Mouse (Mus musculus) forelimb bud, embryonic 11.5 days (tissue): ENCODE data around the gene Immp1l.

ENCODE experiments used
- DNase-seq: peaks from one replicate; pipeline ENCODE4 v3.0.0-alpha.2; 2012; ENCODE audit warnings: low read depth, low spot score

The Immp1l gene

DNA sequence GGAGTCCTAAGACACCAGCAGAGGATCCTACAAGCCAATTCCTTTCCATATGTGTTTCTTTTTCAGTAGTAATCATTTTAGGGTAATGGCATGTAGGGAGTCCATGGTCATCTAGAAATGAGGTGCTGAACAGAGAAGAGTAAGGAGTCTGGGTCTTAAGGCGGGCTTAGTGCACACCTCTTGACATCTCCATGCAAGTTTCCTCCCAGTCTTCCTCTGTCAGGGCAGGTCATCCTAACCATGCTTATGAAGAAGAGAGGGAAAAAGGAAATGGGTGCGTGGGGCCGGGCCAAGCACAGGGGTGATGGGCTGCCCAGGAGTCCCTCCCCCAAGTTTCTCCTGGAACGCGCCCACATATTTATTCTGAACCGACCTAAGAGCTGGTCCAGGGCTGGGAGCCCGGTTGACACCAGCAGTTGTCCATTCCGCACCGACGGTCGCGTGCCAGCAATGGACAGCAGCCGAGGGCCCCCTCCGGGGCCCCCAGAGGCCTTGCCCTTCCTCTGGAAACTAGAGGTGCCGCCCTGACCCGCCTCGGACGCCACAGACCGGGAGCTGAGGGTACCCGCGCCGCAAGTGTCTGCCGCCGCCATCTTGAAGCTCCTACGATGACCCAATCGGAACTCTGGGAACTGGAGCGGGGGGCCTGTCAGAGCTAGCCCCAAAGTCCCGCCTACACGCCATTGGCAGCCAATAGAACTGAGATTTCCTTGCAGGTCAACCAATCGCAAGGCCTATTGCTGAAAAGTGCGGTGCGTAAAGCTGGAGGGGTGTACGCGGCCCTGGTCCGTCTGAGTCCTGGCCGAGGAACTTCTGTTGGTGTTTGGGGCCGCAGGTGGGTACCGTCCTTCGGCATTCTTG lies at the start of gene Immp1l, which contains the start of gene Elp4:
Gene Immp1l (plus strand): TSS at position 743 of the 861 bp plus-strand sequence.
Gene Elp4 (minus strand): TSS at position 669 of the 861 bp plus-strand sequence.
- DNase-seq: peak; percentile 97

DNA sequence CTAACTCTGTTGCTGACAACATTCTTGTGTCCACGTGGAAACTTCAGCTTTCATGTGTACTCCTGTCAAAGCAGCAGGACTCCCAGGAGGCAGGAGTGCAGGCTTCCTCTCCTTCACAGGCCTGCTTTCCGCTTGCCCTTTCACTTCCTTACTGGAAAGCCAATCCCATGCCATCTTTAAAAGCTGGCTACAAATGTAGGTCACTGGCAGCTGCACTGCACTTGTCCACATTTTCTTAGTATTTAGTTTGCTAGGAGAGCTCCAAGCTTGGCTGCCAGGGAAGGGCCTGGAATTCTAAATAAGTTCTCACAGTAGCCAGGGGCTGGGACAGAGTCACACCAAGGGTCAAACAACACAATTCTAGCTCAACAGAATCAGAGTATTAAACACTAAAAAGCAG lies 49.7 kb upstream of the Immp1l start:
- no peak for DNase-seq

DNA sequence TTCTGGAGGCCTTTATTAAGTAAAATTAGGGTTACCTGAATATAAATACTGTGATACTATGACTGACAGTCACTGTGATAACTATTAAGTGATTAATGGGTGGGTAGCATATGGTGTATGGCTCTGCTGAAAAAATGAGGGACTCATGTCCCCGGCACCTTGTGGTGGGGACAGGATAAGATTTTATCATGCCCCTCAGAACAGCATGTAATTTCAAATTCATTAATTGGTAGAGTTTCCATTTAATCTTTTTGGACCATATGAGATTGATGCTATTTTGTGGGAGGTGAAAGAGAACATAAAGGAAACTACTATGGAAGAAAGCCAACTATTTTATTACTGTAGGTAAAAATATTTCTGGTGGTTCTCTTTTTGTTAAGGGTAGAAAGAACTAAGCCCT lies 31.0 kb upstream of the Immp1l start:
- no peak for DNase-seq

DNA sequence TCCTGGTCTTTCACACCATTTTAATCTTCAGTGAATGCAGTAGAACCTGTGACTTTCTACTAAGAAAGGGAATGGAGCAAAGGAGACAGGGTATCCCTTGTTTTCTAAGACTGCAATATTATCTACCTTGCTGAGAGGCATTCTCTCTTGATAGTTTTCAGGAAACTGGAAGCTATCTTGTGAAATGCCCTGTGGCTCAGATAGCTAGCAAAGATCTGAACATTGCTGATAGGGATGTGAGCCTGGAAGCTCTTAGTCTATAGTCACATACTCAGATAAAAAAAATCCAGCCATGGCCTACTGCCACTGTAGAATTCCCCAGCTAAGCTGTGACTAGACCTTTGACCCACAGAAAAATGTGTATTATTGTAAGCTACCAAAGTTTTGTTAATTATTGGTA lies 13.6 kb upstream of the Immp1l start:
- DNase-seq: no peak

DNA sequence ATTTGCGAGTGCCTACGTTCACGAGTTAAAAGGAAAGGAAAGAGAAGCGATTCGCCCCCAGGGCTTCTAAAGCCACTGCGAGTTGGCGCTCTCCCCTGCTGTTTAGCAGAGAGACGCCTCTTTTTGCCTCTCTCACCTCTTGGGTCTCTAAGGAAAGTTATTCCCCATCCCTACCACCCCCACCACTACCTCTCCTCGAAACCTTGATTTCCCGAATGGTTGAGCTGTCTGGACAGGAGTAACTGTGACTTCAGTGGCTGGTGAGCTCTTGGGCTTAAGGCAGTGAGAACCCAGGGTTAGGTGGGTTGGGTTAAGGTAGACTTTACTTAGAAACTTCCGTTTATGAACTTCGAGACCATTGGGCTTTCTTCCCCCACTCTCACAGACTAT lies 314 bp downstream of the Immp1l start:
- no peak for DNase-seq

DNA sequence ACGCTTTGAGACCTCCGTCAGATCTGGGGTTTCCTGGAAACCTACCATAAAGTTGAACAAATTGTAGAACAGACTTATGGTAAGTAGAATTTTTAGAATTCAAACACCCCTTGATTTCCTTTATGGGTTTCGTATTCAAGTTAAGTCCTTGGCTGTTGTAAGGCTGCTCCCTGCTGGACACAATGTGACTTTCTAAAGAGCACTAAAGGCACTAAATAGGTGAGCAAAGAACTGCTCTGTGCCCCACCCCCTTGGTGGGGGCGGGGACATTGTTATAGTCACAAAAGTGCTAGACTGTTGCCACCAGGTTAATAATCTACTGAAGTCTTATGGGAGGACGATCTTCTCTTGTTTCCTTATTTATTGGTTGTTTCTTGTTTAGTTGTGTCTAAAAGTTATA lies 3.9 kb downstream of the Immp1l start:
- no peak for DNase-seq

DNA sequence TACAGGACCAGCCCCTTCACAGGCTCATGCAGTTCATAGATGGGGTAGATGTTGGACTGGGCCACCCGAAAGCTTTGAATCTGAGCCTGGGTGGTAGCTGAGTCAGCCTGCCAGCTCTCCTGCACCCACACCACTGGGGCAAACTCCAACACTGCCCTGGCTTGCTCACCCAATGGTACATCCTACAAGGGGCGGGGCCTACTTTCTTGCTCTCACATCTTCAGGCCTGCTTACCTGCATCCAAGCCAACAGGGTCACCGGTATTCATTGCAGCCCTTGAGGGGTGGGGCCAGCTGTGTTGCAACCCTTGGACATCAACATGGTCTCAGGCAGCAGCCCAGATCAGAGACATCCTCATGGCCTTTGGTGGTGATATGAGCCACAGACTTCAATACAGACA lies 6.2 kb downstream of the Immp1l start:
- DNase-seq: no peak

DNA sequence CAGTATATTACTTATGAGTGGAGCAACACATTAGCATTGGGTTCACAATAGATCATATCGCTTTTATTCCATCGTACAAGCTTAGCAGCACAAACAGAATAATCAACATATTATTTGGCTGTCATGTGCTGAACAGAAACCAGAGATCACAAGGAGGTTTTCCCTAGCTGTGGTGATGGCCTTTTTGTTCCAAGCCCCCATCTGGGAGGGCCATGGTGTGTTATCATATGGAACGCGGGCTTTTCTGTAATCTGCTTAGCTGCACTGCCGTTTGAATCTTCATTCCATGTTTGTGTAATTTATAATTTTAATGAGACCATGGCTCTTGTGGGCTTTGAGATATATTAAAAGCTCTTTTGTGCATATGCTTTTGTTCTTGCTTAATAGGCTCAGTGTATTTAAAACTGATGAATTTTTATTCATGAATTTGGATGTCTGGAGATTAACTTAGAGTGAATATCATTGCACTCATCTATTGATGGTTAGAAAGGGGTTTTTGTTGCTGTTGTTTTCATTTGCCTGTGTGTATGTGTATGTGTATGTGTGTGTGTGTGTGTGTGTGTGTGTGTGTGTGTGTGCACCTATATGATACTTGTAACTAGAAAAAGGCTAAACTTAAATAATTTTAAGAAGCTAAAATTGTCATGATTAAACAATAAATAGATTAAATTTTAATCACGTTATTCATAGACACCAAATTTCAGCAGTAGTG lies 9.4 kb downstream of the Immp1l start:
- no peak for DNase-seq

DNA sequence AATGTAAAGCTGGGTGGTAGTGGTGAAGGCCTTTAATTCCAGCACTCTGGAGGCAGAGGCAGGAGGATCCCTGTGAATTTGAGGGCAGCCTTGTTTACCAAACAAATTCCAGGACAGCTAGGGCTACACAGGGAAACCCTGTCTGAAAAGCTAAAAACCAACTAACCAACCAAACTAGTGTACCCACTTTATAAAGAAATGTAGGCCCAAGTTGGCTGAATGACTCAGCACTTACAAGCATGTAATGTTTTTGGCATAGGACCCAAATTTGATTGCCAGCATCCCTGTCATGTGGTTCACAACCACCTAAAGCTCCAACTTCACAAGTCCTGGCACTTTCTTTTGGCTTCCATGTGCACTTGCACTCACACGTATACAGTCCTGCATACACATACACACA lies 12.2 kb downstream of the Immp1l start:
- no peak for DNase-seq

DNA sequence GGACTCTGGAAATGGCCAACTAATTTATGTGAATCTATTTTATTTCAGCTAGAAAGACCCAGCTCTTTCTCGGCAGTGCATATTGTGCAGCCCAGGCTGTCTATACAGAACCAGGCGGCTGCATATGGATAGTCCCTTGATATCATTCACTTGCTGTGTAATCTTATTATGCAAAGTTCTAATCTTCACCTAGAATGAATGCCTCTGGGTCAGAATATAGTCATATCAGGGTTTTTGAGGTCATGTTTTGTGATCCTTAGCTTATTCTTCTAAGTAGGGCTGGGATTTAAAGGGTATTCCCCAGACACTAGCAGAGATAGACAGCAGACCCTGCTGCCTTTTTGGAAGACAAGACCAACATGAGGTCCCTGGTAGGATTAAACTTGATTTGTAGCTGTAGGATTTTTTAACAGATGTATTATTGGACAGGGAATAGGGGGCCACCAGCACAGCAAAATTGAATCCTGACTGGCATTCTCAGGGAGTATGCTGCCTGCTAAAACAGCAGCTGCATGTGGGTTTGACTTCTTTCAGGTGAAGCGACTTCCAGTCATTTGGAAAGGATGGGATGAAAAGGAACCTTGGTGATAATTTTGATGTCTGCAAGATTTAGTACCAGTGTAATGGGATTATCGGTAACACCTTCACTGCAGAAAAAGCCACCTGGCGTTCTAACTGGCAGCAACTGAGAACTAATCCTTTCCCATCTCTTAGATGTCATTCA lies 13.3 kb downstream of the Immp1l start:
- DNase-seq: no peak

DNA sequence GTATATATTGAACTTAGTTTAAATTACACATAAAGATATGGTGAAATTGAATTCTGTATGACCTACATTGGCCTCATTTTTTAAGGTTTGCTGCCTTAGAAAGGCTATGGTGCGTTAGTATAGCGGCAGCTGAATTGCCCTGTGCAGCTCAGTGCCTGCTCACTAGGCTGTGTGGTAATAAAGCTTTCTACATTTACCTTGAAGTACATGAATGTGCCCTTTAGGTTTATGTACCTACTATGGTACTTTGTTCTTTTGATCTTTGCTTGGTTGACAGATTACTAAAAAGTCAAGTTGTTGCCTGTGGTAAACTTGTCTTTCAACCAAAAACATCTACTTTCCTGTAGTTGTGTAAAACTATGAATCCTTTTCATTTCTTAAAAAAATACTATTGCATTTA lies 45.7 kb downstream of the Immp1l start:
- DNase-seq: no peak

DNA sequence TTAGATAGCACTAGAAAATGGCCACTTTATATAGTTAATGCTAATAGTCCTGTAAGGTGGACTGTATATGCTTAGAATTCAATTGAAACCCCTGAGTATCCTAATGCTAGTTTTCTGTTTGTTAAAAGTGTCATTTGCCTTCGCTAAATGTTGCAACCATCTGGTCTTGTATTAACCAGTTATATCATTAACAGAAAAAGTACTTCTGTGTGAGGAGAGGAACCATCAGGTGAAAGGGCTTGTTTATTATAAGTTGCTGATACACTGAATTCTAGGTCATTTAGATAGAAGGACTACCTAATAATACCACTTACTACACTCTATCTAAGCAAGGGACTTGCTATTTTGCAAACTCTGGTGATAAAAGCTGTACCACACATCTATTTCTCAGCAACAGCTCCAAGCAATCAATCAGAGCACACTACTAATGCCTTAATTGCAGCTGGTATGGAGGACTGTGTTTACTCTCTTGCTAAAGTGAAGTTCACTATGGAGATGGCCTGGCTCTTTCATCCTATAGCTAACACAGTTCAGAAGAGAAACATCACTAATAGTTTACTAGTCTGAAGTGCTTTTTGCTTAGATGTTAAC lies 47.0 kb downstream of the Immp1l start:
- no peak for DNase-seq

DNA sequence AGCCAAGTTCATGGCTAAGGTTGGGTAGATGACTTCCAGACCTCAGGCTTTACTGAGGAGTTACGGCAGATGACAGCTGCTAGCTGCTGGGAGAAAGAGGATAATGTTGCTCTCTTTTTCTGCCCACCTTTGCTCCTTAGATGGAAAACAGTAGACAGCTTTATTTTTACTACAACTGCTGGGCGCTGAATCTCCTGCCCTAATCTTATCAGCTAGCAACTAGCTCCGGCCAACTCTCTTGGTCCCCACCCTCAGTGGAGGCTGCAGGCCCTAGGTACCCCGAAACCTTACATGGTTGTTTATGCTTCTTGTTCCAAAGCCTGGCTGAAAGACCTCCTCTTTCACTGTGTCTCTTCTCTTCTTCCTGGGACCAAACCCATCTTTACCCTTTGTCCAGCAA lies 49.4 kb downstream of the Immp1l start:
- DNase-seq: no peak

DNA sequence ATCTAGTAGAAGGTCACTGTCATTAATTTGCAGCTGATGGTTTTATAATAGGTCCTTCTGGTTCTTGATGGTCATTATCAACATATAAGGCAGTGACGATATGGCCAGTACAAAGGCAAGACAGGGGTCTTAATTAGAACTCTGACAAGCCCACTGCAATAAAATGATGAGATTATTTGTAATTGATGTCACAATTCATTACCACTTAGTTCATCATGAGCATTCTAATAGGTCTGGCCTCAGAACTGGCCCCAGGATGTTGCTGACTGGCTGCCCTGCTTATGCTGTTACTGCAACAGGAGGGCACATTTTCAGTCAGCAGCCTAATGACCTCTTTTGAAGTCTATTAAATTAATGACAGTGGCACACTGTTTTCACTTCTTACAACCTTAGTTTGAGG lies 59.0 kb downstream of the Immp1l start:
- DNase-seq: no peak

DNA sequence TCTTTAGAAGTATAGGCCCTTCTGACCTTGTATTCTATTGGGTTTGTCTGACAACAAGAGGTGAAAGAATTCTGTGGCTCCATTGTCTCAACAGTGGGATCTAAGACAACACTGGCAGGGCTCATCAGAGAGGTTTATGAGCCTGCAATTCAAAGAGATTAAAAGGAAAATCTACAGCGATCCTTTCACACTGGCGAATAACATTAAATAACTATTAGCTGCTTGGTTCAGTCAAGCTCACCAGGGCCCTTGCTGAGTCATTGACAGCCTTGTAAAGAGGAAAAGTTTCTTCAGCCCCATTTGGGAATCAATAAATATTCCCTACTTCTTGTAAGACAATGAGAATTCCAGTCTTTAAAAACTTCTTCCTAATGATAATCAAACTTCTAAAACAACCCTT lies 69.5 kb downstream of the Immp1l start:
- no peak for DNase-seq

DNA sequence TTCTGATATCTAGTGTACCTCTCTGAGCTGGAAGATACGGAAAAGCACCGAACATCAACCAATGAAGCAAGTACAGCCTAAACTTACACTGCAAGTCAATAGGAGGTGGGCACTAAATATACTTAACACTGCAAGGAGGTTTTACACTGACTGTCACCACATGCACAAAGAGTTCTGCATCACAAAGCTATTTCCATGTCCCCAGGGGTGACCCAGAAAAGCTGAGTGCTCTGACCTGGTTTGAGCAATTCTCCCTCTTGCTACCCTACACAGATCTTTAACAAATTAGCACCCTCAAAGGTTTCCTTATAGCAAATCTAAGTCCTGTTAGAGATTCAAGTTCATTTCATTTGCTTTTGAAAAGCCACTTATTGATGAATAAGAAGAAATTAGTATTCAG lies 73.6 kb downstream of the Immp1l start:
- DNase-seq: no peak

DNA sequence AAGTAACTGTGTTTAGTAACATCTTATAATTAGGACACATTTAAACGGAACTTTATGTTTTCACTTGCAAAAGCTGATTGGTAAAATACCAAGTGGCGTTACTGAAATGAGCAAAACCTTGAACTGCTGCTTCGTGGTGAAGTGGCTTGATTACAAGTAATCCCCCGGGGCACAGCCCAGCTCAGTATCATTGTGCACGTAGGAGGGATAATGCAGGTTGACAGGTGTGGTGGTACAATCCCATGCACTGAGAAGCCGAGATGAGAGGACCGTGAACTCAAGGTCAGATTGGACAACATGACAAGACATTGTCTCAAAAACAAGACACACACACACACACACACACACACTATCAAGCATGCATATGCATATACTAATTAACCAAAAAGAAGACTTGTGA lies 80.8 kb downstream of the Immp1l start:
- DNase-seq: no peak

DNA sequence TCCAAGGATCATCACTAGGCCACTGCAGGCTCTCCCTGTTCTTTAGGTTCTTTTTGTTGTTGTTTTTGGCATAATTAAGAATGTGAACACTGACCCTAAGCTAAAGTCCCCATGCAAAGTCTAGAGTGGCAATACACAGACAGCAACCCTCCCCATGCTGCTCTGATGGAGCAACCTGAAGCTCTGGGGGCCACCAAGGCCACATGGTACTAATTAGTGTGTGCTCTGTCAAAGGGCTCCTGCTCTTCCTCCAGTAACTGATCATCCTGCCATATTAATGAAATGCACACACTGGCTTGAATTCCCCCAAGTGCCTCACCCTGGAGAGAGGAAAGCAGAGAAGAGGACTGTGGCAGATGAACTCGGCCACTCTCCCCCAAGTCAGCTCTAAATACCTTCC lies 82.7 kb downstream of the Immp1l start:
- DNase-seq: peak; percentile 10

DNA sequence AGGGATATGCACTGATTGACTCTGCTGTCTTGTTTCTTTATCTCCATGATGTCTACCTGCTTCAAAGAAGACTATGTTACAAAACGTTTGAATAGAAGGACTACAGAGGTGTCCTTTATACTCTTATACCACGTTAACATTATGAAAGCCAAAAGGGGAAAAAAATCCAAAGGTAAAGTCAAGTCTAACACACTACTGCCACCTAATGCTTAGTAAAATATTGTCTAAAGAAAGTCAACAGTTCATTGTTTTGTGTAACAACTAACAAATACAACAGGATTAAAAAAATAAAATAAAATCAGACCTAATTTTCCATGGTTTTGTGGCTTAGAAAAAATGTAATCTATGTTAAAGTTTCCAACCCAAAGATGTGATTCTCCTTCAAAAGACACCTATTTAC lies 83.6 kb downstream of the Immp1l start:
- DNase-seq: no peak

DNA sequence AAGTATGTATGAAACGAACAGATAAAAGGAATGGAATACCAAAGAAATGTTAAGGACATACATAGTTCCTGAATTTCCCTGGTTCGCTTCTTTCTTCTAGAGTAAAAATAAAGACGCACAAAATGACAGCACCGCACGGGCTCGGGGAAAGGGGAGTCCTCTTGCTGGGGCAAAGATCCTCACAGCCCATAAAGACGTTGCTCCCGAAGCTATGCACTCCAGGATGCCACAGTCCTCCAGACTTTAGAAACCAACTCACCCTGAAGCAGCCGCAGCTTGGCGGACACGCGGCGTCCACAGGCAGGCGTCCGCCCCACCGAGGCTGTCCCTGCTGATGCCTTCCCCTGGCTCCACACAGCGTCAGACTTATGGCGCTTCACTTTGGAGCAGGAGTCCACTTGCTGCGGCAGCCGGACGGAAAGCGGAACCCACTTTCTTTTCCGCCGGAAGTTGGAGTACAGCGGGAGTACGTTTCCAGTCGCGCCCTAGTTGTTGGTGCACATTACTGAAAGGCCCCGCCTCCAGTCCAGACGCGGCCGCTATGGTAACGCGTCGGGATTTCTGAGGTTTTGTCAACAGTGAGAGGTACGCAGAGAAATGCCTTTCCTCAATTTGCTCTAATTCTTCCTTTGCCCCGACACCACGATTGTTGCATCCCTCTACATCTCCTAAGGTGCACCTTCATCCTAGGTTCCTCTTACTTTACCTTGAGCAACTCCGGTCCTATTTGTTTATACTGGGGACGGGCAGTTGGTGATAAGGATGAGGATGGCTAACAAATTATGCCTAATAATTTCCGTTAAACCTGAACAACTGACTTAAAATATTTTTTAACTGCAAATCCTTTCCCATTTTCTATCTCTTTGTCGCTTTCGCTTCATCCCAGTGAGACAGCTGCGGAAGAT lies 98.6 kb downstream of the Immp1l start, which contains the start of gene Dnajc24:
Gene Dnajc24 (minus strand): TSS at position 715 of the 905 bp plus-strand sequence.
- DNase-seq: peak; percentile 94

DNA sequence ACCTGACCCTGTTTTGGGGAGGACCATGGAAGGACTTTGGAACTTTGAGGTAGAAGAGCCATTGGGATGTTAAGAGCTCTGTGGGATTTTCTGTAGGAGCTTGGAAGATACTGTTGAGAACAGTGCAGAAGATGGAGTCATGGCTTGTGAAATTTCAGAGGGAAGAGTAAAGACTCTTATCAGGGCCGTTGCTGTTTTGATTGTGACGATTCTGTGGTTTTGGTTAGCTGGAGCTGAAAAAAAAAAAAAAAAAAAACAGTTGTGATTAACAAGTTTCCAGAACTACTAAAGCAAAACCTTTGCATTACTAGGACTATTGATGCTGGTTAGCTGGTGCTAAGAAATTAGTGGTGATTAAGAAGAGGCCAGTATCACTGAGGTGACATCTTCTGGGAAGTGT lies 104.0 kb downstream of the Immp1l start:
- DNase-seq: no peak
